Mouse (Mus musculus): Measurements from ENCODE around the gene Ccdc50.

Gene Ccdc50

GRCm38 (mm10) chr16:27390306-27390705 is 1.6 kb downstream of the Ccdc50 start:
- ChIA-PET CTCF (no interaction called here), POLR2A (no interaction called here)

- ChIA-PET CTCF (no interaction called here), POLR2A (no interaction called here)
These were observed 3.2 kb downstream of the Ccdc50 start for GRCm38 (mm10) chr16:27391845-27392244.

GRCm38 (mm10) chr16:27395251-27396037 is 6.8 kb downstream of the Ccdc50 start:
- ChIA-PET POLR2A (interaction anchor here in 2 of 4 experiments (0.5 to 0.6 kb wide), 2 partner anchors 24 to 27 kb away, joined by 3 read pairs; no protein-coding TSS in a partner anchor), CTCF (no interaction called here)

GRCm38 (mm10) chr16:27396951-27397350 is 8.3 kb downstream of the Ccdc50 start:
- POLR2A ChIA-PET = interaction anchor here in 1 of 4 experiments (0.7 kb wide), 1 partner anchor 26 kb away, joined by 3 read pairs; no protein-coding TSS in a partner anchor
- CTCF ChIA-PET = no interaction called here

GRCm38 (mm10) chr16:27399026-27399718 is 10.5 kb downstream of the Ccdc50 start:
- POLR2A ChIA-PET = no interaction called here

GRCm38 (mm10) chr16:27399719-27400253 is 11.1 kb downstream of the Ccdc50 start:
- ChIA-PET POLR2A (no interaction called here), CTCF (no interaction called here)

More at GRCm38 (mm10) chr16:27399026-27399718, 10.5 kb downstream of the Ccdc50 start:
- CTCF ChIA-PET = no interaction called here

- ChIA-PET POLR2A (no interaction called here), CTCF (no interaction called here)
These were observed 12.9 kb downstream of the Ccdc50 start for GRCm38 (mm10) chr16:27401579-27401978.

GRCm38 (mm10) chr16:27404107-27404506 is 15.4 kb downstream of the Ccdc50 start:
- CTCF ChIA-PET = no interaction called here
- POLR2A ChIA-PET = no interaction called here

GRCm38 (mm10) chr16:27416937-27417584 is 28.4 kb downstream of the Ccdc50 start:
- POLR2A ChIA-PET = interaction anchor here in 1 of 4 experiments (0.6 kb wide), 1 partner anchor 22 kb away, joined by 4 read pairs; no protein-coding TSS in a partner anchor

GRCm38 (mm10) chr16:27417632-27418031 is 29.0 kb downstream of the Ccdc50 start:
- CTCF ChIA-PET = no interaction called here
- POLR2A ChIA-PET = no interaction called here

More at GRCm38 (mm10) chr16:27416937-27417584, 28.4 kb downstream of the Ccdc50 start:
- CTCF ChIA-PET = no interaction called here

GRCm38 (mm10) chr16:27420982-27421381 is 32.3 kb downstream of the Ccdc50 start:
- POLR2A ChIA-PET = no interaction called here
- CTCF ChIA-PET = no interaction called here

GRCm38 (mm10) chr16:27435034-27435433 is 46.4 kb downstream of the Ccdc50 start:
- ChIA-PET POLR2A (interaction anchor here in 1 of 4 experiments (0.6 kb wide), 1 partner anchor 23 kb away, joined by 6 read pairs; no protein-coding TSS in a partner anchor), CTCF (no interaction called here)

- ChIA-PET POLR2A (no interaction called here), CTCF (no interaction called here)
These were observed 55.3 kb downstream of the Ccdc50 start for GRCm38 (mm10) chr16:27443941-27444340.

GRCm38 (mm10) chr16:27449360-27449759 is 60.7 kb downstream of the Ccdc50 start:
- POLR2A ChIA-PET = no interaction called here
- CTCF ChIA-PET = no interaction called here

- CTCF ChIA-PET = no interaction called here
- POLR2A ChIA-PET = interaction anchor here in 2 of 4 experiments (0.7 kb wide), 2 partner anchors 86 to 285 kb away, joined by 3 to 4 read pairs; no protein-coding TSS in a partner anchor
These were observed 62.0 kb downstream of the Ccdc50 start for GRCm38 (mm10) chr16:27450655-27451054.

- ChIA-PET CTCF (no interaction called here), POLR2A (interaction anchor here in 1 of 4 experiments (1.1 kb wide), 1 partner anchor 13 kb away, joined by 3 read pairs; no protein-coding TSS in a partner anchor)
These were observed 64.7 kb downstream of the Ccdc50 start for GRCm38 (mm10) chr16:27453396-27453795.

GRCm38 (mm10) chr16:27453823-27454222 is 65.2 kb downstream of the Ccdc50 start:
- CTCF ChIA-PET = no interaction called here
- POLR2A ChIA-PET = interaction anchor here in 1 of 4 experiments (1.1 kb wide), 1 partner anchor 13 kb away, joined by 3 read pairs; no protein-coding TSS in a partner anchor

- CTCF ChIA-PET = interaction anchor here (0.6 to 1.0 kb wide), 8 partner anchors 11 to 472 kb away, joined by 3 to 7 read pairs (median 3); no protein-coding TSS in a partner anchor
- POLR2A ChIA-PET = no interaction called here
These were observed 68.6 kb downstream of the Ccdc50 start for GRCm38 (mm10) chr16:27457273-27457672.

- POLR2A ChIA-PET = no interaction called here
- CTCF ChIA-PET = interaction anchor here in 3 of 4 experiments (0.5 to 1.2 kb wide), 7 partner anchors 9 to 1816 kb away, joined by 3 to 7 read pairs (median 4); no protein-coding TSS in a partner anchor
These were observed 80.1 kb downstream of the Ccdc50 start for GRCm38 (mm10) chr16:27468731-27469130.

- CTCF ChIA-PET = no interaction called here
- POLR2A ChIA-PET = interaction anchor here in 1 of 4 experiments (0.5 kb wide), 1 partner anchor 27 kb away, joined by 3 read pairs; no protein-coding TSS in a partner anchor
These were observed 82.7 kb downstream of the Ccdc50 start for GRCm38 (mm10) chr16:27471389-27471788.
